Mouse (Mus musculus): ENCODE data around the gene Snrpa1.

GRCm38 (mm10) chr7:66079364-66080230 lies 20.8 kb downstream of the Snrpa1 start, which contains the start of gene Selenos:
- TF ChIP-seq CTCF (IDR thresholded peaks at IDR 0.05; ENCODE audit: extremely low read depth, insufficient read depth, insufficient read length, insufficient replicate concordance) (no peak), POLR2A (IDR thresholded peaks at IDR 0.05; ENCODE audit: low read depth, low read length) (peak; percentile 94)
